Mouse (Mus musculus): Measurements from ENCODE around the gene Socs1. TPM values are rescaled to one million over a fixed set of nuclear protein-coding genes. Genes with fewer than 3 reads are reported as not detected.

Gene Socs1
- polyA plus RNA-seq, 1 experiment from 2014 or later, result 1.6 TPM

GRCm38 (mm10) chr16:10777579-10778160 is 7.7 kb downstream of the Socs1 start:
- ChIA-PET POLR2A (no interaction called here), CTCF (no interaction called here)
- no peaks in the 10 kb centered on the region for H3K27me3 ChIP-seq
- ATAC-seq (no peak), DNase-seq (ENCODE audit: low read depth, low spot score) (no peak)
- in situ Hi-C loops (cut with MboI; ENCODE audit: low pct_unique_long_range_greater_than_20kb), result no loop called here
- no peak for TF ChIP-seq CTCF (IDR thresholded peaks at IDR 0.05)

DNA sequence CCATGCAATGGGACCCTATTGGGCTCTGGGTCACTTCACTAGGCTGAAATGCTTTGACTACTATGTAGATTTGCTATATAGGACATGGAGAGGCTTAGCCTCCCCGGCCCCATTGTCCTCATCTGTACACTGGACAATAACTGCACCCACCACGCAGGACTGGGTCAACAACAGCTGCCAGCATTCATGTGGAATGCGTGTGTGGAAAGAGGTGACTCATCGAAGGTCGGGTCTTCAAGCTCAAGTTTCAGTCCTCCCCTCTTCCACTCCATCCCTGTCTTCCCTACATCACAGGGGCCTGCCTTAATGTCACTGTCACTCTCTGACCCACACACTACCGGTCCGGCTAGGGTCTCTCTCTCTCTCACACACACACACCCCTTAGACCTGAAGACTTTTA is 9.0 kb downstream of the Socs1 start:
- POLR2A ChIA-PET, result no interaction called here
- H3K27me3 ChIP-seq, result no peaks in the 10 kb centered on the region
- CTCF ChIA-PET, result no interaction called here
- in situ Hi-C loops (cut with MboI; ENCODE audit: low pct_unique_long_range_greater_than_20kb), result no loop called here
- no peak for TF ChIP-seq CTCF (IDR thresholded peaks at IDR 0.05)
- DNase-seq (ENCODE audit: low read depth, low spot score), result no peak
- ATAC-seq, result no peak

DNA sequence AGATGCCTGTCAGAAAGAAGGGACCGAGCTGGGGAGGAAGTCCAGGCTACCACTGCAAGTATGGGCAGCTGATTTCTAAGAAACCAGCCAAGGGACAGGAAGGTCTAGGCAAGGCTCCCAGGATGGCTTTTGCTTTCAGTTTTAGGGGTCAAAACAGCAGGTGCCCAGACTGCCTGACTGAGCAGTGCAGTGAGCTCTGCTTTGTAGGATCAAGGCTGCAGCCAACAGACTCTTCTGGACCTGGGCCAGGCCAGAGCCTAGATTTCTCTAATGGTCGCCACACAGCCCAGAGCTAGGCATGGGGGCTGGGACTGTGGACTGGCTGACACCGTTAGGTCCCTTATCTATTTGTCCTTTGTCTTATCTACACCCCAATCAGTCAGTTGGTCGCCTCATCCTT is 10.6 kb downstream of the Socs1 start:
- POLR2A ChIA-PET, result no interaction called here
- no peak for DNase-seq (ENCODE audit: low read depth, low spot score)
- in situ Hi-C loops (cut with MboI; ENCODE audit: low pct_unique_long_range_greater_than_20kb), result no loop called here
- CTCF ChIA-PET, result interaction anchor here (1.2 kb wide), 1 partner anchor 11 kb away, joined by 3 read pairs; the partner anchor contains the start of gene Socs1
- H3K27me3 ChIP-seq, result no peaks in the 10 kb centered on the region
- no peak for ATAC-seq
- no peak for TF ChIP-seq CTCF (IDR thresholded peaks at IDR 0.05)

- in situ Hi-C loops (cut with MboI; ENCODE audit: low pct_unique_long_range_greater_than_20kb), result no loop called here
- CTCF ChIA-PET, result no interaction called here
- TF ChIP-seq CTCF (IDR thresholded peaks at IDR 0.05), result no peak
- no peak for ATAC-seq
- DNase-seq (ENCODE audit: low read depth, low spot score), result no peak
- H3K27me3 ChIP-seq, result no peaks in the 10 kb centered on the region
- POLR2A ChIA-PET, result no interaction called here
These were observed 11.8 kb downstream of the Socs1 start for GRCm38 (mm10) chr16:10773543-10773942.

DNA sequence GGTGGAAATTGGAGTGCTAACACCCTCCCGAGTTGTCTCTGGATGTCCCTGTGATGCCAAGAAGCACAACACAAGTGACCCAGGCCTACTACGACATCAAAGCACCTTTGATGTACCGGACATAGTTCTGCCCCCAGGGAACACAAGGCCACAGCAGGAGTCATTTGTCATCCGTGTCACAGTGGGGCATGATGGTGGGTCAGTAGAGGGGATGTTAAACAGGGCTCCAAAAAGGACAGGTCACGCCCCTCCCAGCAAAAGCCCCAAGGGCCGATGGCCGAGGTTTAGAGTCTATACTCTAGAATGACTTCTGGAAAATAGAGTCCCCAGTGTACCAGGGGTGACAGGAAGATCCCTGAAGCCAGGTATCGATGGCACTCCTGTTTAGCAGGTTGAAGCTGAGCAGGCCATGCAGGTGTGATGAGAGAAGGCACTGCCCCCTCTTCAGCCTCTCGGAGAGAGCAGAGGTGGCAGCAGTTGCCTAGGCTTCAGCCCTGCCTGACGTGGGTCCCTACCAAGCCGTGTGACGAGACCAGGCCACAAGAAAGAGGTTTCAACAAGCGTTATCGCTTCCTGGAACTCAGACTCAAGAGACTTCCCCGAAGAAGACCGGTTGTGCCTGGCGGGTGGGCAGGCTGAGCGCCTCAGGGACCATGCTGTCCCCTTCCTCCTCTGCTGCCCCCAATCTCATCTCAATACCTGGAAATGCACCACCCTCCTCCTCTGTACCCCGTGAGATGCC is 13.4 kb downstream of the Socs1 start:
- DNase-seq (ENCODE audit: low read depth, low spot score), result no peak
- CTCF ChIA-PET, result no interaction called here
- ATAC-seq, result no peak
- H3K27me3 ChIP-seq, result no peaks in the 10 kb centered on the region
- POLR2A ChIA-PET, result no interaction called here
- in situ Hi-C loops (cut with MboI; ENCODE audit: low pct_unique_long_range_greater_than_20kb), result no loop called here
- TF ChIP-seq CTCF (IDR thresholded peaks at IDR 0.05), result no peak

DNA sequence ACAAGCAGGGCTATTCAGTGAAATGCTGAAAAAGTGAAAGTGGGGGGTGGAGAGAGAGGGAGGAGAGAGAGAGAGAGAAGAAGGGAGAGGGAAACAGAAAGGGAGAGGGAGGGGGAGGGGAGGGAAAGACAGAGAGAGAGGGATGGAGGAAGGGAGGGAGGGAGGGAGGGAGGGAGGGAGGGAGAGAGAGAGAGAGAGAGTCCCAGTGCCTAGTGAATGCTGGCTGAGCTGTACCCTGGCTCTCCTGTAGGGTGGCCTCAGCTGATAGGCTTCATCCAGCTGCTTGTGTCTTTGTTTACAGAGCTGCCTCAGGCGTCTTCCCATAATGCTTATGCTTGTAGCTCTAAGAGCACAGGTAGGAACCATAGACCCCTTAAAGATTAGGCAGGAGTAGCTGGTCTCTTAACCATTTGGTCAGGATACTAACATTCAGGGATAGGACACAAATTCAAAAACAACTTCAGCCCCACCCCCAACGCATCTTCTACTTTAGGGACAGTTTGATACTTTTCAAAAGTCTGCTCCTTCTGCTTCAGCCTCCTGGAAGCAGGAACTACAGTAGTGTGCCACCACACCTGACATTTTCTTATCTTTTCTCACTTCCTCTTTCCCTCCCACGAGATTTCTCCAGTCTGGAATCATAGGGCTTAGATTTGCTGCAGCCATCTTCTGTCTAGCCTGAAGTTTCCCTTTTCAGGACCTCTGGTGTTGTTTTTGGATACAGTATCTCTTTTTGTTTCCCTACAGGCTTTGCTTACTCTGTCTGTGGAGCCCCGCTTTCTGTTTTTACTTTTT is 14.6 kb downstream of the Socs1 start:
- ATAC-seq, result no peak
- POLR2A ChIA-PET, result no interaction called here

DNA sequence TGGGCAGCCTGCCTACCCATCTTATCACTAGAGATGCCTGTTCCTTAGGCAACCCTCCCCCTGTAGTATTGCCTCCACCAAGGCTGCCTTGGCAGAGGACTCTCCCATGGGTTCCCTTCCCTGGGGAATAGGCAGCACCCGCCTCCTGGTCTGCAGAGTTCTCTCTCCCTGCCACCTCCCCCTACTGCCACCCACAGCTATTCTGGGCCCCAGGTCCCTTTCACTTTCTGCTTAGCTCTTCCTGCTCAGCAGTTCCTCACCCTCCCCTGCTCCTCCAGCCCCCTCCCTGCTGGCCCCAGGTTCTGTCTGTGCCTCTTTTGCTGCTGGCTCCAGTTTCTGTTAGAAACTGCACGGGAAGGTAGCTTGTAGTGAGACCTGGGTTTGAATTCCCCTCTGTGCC is 15.7 kb downstream of the Socs1 start:
- in situ Hi-C loops (cut with MboI; ENCODE audit: low pct_unique_long_range_greater_than_20kb), result no loop called here
- H3K27me3 ChIP-seq, result no peaks in the 10 kb centered on the region
- ChIA-PET POLR2A (interaction anchor here (0.6 kb wide), 1 partner anchor 198 kb away, joined by 3 read pairs; no protein-coding TSS in a partner anchor), CTCF (interaction anchor here (1.2 to 1.3 kb wide), 2 partner anchors 13 to 14 kb away, joined by 3 to 5 read pairs; no protein-coding TSS in a partner anchor)
- TF ChIP-seq CTCF (IDR thresholded peaks at IDR 0.05), result no peak
- DNase-seq (ENCODE audit: low read depth, low spot score), result no peak
- peak; percentile 29 for ATAC-seq

More for the DNA sequence above, 14.6 kb downstream of the Socs1 start:
- in situ Hi-C loops (cut with MboI; ENCODE audit: low pct_unique_long_range_greater_than_20kb), result no loop called here
- H3K27me3 ChIP-seq, result no peaks in the 10 kb centered on the region
- CTCF ChIA-PET, result interaction anchor here (1.2 to 1.3 kb wide), 2 partner anchors 11 to 15 kb away, joined by 3 to 5 read pairs; no protein-coding TSS in a partner anchor
- DNase-seq (ENCODE audit: low read depth, low spot score), result no peak
- TF ChIP-seq CTCF (IDR thresholded peaks at IDR 0.05), result no peak

DNA sequence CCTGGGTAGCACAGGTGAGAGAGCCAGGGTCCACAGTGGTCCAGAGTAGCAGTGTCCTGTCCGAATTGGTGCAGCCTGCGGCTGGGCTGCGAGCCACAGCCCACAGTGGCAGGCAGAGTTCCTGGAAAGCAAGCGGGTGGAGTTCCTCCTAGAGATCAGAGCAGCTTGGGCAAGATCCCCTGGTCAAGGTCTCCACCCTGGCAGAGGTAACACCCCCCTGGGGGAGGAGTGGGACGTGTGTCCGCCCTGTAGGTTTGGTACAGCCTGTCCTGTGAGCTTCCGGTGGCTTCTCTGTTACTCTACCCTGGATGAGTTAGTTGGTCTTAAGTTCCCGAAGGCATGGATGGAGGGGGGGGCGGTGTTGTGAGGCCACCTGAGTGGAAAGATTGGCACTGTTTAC is 16.5 kb downstream of the Socs1 start:
- POLR2A ChIA-PET, result no interaction called here
- H3K27me3 ChIP-seq, result no peaks in the 10 kb centered on the region
- no peak for DNase-seq (ENCODE audit: low read depth, low spot score)
- in situ Hi-C loops (cut with MboI; ENCODE audit: low pct_unique_long_range_greater_than_20kb), result no loop called here
- CTCF ChIA-PET, result interaction anchor here (1.2 kb wide), 1 partner anchor 17 kb away, joined by 3 read pairs; the partner anchor contains the start of gene Socs1
- TF ChIP-seq CTCF (IDR thresholded peaks at IDR 0.05), result no peak
- no peak for ATAC-seq

DNA sequence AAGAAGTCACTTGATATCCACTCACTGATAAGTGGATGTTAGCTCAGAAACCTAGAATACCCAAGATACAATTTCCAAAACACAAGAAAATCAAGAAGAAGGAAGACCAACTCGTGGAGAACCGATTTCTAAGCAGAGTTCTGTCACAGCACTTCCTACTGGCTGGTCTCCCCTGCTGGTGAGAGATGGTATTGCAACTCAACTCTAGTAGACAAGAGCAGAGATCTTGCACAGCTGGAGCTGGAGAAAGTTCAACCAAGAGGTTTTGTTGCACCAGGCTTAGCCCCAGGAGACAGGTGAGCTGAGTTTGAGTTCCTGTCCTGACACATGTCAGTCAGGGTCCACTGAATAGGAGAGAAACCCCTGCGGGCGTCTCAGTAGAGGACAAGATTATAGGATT is 18.2 kb downstream of the Socs1 start:
- ChIA-PET CTCF (interaction anchor here (0.8 to 1.7 kb wide), 9 partner anchors 10 to 130 kb away, joined by 3 to 7 read pairs (median 4); no protein-coding TSS in a partner anchor), POLR2A (no interaction called here)
- in situ Hi-C loops (cut with MboI; ENCODE audit: low pct_unique_long_range_greater_than_20kb), result no loop called here
- DNase-seq (ENCODE audit: low read depth, low spot score), result no peak
- no peaks in the 10 kb centered on the region for H3K27me3 ChIP-seq
- ATAC-seq, result no peak
- TF ChIP-seq CTCF (IDR thresholded peaks at IDR 0.05), result peak; percentile 85

- in situ Hi-C loops (cut with MboI; ENCODE audit: low pct_unique_long_range_greater_than_20kb), result no loop called here
- no peak for TF ChIP-seq CTCF (IDR thresholded peaks at IDR 0.05)
- no peak for ATAC-seq
- DNase-seq (ENCODE audit: low read depth, low spot score), result no peak
- CTCF ChIA-PET, result no interaction called here
- POLR2A ChIA-PET, result no interaction called here
- H3K27me3 ChIP-seq, result no peaks in the 10 kb centered on the region
These were observed 21.0 kb downstream of the Socs1 start for GRCm38 (mm10) chr16:10764323-10764722.

Data from Patski (cell line).